Mouse (Mus musculus) small intestine, adult 2 months (tissue): ENCODE measurements around the gene Rnf5.

Source experiments
- CTCF ChIP-seq: fragments of 200-500 bp; IDR thresholded peaks from 2 replicates; pipeline ENCODE4 v1.5.1; 2012; ENCODE audit warnings: low read depth, mild to moderate bottlenecking, control low read depth, inconsistent platforms, low read length, moderate library complexity, mixed read lengths; ENCODE audit not compliant: insufficient replicate concordance, insufficient read length; ENCODE audit errors: extremely low read depth
- POLR2A ChIP-seq: fragments of 200-500 bp; IDR thresholded peaks from 2 replicates; pipeline ENCODE4 v1.6.1; 2012; ENCODE audit warnings: low read depth, mild to moderate bottlenecking, control low read depth, inconsistent platforms, low read length, moderate library complexity

DNA sequence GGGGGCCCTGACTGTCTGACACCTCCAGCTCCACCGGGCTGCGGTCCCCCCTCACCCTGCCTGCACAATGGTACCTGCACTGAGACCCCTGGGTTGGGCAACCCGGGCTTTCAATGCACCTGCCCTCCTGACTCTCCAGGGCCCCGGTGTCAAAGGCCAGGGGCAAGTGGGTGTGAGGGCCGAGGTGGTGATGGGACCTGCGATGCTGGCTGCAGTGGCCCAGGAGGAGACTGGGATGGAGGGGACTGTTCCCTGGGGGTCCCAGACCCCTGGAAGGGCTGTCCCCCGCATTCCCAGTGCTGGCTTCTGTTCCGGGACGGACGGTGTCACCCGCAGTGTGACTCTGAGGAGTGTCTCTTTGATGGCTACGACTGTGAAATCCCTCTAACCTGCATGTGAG is 21.0 kb downstream of the Rnf5 start:
- TF ChIP-seq POLR2A, result no peak
- no peak for TF ChIP-seq CTCF
